Mouse (Mus musculus) kidney, adult 8-10 months (tissue): Measurements from ENCODE around the gene Arid2.
A peak's percentile ranks its signal among the peaks of the same experiment; 100 is the strongest.
"Not testable (repeated sequence)": the region's sequence is repeated elsewhere in the genome, so short reads cannot be mapped to it uniquely, and the experiment has no call there.

Experiments
- DNase-seq, 2 experiments: peaks; one replicate each; pipeline ENCODE4 v3.0.0; 2022

Arid2 gene

GRCm38 (mm10) chr15:96286015-96286934 lies 1.0 kb upstream of the Arid2 start:
- peak; percentile 94 to 95 for DNase-seq

- no peak for DNase-seq
Measured at GRCm38 (mm10) chr15:96286935-96287292, 404 bp upstream of the Arid2 start.

- DNase-seq, result peak; percentile 33 to 47
Measured at GRCm38 (mm10) chr15:96287976-96288835, 888 bp downstream of the Arid2 start.

- no peak for DNase-seq
Measured at GRCm38 (mm10) chr15:96288836-96289390, 1.6 kb downstream of the Arid2 start.

- no peak for DNase-seq
Measured at GRCm38 (mm10) chr15:96290001-96290400, 2.7 kb downstream of the Arid2 start.

GRCm38 (mm10) chr15:96293444-96293843 lies 6.1 kb downstream of the Arid2 start:
- DNase-seq, result no peak

GRCm38 (mm10) chr15:96297078-96297590 lies 9.8 kb downstream of the Arid2 start:
- no peak for DNase-seq

GRCm38 (mm10) chr15:96297623-96298188 lies 10.4 kb downstream of the Arid2 start:
- no peak for DNase-seq

- no peak for DNase-seq
Measured at GRCm38 (mm10) chr15:96309310-96309709, 22.0 kb downstream of the Arid2 start.

GRCm38 (mm10) chr15:96312902-96313301 lies 25.6 kb downstream of the Arid2 start:
- no peak for DNase-seq

GRCm38 (mm10) chr15:96315664-96316063 lies 28.3 kb downstream of the Arid2 start:
- no peak for DNase-seq

GRCm38 (mm10) chr15:96319335-96319734 lies 32.0 kb downstream of the Arid2 start:
- no peak for DNase-seq

- DNase-seq, result no peak
Measured at GRCm38 (mm10) chr15:96325726-96326328, 38.5 kb downstream of the Arid2 start.

GRCm38 (mm10) chr15:96328722-96329121 lies 41.4 kb downstream of the Arid2 start:
- not testable (repeated sequence) for DNase-seq

GRCm38 (mm10) chr15:96330536-96330935 lies 43.2 kb downstream of the Arid2 start:
- no peak for DNase-seq

- no peak for DNase-seq
Measured at GRCm38 (mm10) chr15:96332468-96333213, 45.3 kb downstream of the Arid2 start.

- no peak for DNase-seq
Measured at GRCm38 (mm10) chr15:96333350-96333749, 46.0 kb downstream of the Arid2 start.

- peak; percentile 19 to 28 for DNase-seq
Measured at GRCm38 (mm10) chr15:96340924-96341323, 53.6 kb downstream of the Arid2 start.

- no peak for DNase-seq
Measured at GRCm38 (mm10) chr15:96342097-96342496, 54.8 kb downstream of the Arid2 start.

- DNase-seq, result no peak
Measured at GRCm38 (mm10) chr15:96342871-96343270, 55.6 kb downstream of the Arid2 start.

GRCm38 (mm10) chr15:96344591-96345285 lies 57.4 kb downstream of the Arid2 start:
- DNase-seq, result peak in 1 of 2 experiments; percentile 4
